Mouse (Mus musculus) Patski (cell line): Measurements from ENCODE around the gene Fam229a. TPM values are rescaled to one million over a fixed set of nuclear protein-coding genes. Genes with fewer than 3 reads are reported as not detected.

Experiments used
- ATAC-seq: fragments of 100-300 bp; one replicate; pipeline ENCODE4 v1.8.0; 2021
- CTCF ChIA-PET: fragments of 350-600 bp; sonication (Branson Sonifier 250); formaldehyde crosslinking; loops from one replicate; lab custom pipeline; 2022; ENCODE audit warnings: inconsistent platforms; lab: Charles Lee
- POLR2A ChIA-PET: fragments of 350-600 bp; sonication (Branson Sonifier 250); formaldehyde crosslinking; loops from one replicate; lab custom pipeline; 2022; ENCODE audit warnings: antibody characterized with exemption, inconsistent platforms; lab: Charles Lee
- DNase-seq: peaks from one replicate; pipeline ENCODE4 v3.0.0-alpha.2; 2011; ENCODE audit warnings: low read depth, low spot score
- H3K27me3 ChIP-seq: fragments of 371-371 bp; one replicate; pipeline ENCODE4 v1.5.1; 2021
- CTCF ChIP-seq: fragments of 100-300 bp; IDR thresholded peaks from one replicate; pipeline ENCODE4 v1.5.1; 2021
- in situ Hi-C: fragments of 300-500 bp; cut with MboI; formaldehyde crosslinking; loops from 3 replicates; pipeline ENCODE4 v1.11.1; 2018; ENCODE audit warnings: low pct_unique_long_range_greater_than_20kb, mixed read lengths
- polyA plus RNA-seq: library from polyadenylated mRNA; unstranded; gene quantifications from one replicate; pipeline ENCODE4 v1.2.3, GENCODE M21; 2021

Fam229a gene
- polyA plus RNA-seq, 1 experiment from 2014 or later, result not detected

DNA sequence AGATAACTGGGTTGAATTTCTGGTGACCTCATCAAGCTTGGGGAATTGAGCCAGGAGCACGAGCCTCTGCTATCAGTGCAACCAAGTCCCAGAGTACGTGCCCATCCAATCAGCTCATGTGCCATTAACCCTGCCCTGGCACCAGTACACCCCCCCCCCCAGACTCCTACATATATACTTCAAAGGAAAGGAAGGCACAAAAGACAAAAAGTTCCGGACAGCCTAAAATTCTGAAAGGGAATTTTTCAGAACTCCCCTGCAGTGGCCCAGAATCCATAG is 17.2 kb downstream of the Fam229a start:
- in situ Hi-C loops, result no loop called here
- DNase-seq (no peak), ATAC-seq (no peak)
- no peak for TF ChIP-seq CTCF
- H3K27me3 ChIP-seq, result no peaks in the 10 kb centered on the region
- POLR2A ChIA-PET, result no interaction called here
- CTCF ChIA-PET, result no interaction called here

DNA sequence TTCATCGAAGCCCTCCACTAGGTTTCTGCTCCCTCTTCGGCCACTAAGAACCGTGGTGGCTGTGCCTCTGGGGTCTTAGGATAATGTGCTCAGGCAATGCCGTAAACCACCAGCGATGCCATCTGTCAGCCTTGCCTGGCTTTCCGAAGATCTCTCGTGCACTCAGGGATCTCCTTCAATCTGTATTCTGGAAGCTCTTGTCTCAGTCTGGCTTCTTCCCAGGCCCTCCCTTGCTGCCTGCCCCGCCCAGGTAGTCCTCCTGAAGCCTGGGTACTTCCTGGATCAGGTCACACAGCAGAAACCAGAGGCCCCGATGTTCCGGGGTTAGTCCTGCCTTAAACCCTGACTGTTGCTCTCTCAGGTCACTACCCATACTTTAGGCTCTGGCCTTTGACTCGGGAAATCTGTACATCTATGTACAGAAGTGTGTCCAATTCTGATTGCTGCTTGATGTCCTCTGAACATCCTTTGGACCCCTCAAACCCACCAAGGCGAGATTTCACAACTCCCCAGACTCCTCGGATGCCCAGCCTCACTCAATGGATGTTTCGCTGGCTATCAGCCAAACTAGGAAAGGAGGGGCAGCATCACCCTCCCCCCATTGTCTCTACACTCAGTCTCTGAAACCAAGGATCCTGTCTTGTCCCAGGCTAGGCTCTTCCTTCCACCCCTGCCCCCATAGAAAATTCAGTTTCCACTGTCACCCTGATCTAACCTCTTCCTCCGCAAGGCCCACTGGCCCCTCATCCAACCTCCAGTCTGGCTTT is 18.0 kb downstream of the Fam229a start:
- ChIA-PET POLR2A (no interaction called here), CTCF (no interaction called here)
- DNase-seq, result no peak
- ATAC-seq, result no peak
- in situ Hi-C loops, result no loop called here
- no peak for TF ChIP-seq CTCF
- no peaks in the 10 kb centered on the region for H3K27me3 ChIP-seq

DNA sequence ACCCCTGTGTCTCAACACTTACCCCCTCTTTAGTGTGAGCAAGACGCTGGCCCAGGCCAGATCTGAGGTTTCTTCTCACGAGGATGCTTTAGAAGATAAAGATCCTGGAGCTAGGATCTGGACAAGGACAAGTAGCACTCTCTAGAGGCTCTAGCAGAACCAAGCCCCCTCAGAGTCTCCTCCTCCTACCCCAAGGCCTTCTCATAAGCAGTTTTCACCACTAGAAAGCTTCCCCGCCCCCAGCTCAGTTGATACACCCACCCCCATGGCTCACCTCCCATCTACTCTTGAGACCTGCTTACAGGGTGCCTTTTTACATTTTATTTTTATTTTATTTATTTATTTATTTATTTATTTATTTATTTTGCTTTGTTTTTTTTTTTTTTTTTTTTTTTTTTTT is 18.7 kb downstream of the Fam229a start:
- no peaks in the 10 kb centered on the region for H3K27me3 ChIP-seq
- CTCF ChIA-PET, result no interaction called here
- no peak for DNase-seq
- no peak for ATAC-seq
- TF ChIP-seq CTCF, result no peak
- in situ Hi-C loops, result no loop called here
- POLR2A ChIA-PET, result no interaction called here

DNA sequence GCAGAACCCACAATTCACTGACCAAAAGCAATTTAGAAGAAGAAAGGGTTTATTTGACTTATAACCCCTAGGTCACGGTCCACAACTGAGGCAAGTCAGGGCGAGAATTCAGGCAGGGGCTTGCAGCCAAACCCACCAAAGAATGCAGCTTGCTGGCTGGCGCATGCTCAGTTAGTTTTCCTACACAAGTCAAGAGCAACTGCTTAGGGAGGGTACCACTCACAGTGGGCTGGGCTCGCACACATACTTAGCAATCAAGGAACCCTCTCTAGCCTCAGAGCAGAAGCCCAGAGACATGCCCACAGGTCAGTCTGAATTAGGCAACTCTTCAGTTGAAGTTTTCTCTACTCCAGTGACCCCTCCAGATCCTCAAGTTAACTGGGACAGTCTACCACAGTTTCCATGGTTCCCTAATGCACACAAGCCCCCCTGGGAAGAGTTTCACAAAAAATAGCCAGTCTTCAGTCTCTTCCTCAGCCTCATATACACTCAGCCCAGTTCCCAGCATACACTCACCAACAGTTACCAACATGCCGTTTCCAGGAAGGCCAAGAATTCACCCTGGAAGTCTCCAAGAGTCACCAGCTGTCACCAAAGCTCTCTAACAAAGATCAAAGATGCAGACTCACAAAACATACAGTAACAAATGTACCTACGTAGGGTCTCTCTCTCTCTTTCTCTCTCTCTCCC is 19.9 kb downstream of the Fam229a start:
- ATAC-seq (no peak), DNase-seq (no peak)
- ChIA-PET POLR2A (no interaction called here), CTCF (no interaction called here)
- no peak for TF ChIP-seq CTCF
- in situ Hi-C loops, result no loop called here
- no peaks in the 10 kb centered on the region for H3K27me3 ChIP-seq

DNA sequence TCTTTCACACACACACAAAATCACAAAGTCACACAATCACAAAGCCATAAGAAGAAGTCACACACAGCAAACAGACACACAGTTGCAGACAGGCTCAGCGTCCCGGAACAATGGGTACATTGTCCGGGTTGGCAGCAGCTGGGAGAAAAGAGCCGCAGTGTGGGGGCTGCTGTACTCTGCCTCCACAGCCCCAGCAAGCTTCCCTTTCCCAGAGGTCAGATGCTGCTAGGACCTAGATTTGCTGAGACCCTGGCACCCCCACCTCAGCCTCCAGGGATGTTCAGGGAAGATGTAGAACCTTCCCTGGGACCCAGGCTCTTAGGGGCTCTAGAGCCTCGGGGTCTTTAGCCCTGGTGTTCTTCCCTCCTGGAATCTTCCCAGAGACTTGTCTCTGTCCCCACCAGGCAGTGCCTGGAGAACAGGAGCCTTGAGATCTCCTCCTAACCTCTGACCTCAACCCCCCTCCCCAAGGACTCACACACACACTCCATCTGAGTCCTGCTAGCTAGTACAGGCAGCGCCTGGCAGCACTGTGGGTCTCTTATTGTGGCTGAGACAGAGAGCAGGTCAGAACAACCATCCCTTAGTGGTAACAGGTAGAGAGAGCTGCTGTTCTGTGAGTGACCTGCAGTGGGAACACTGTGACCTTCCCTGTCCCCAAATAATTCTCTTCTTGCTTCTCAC is 20.6 kb downstream of the Fam229a start:
- in situ Hi-C loops, result no loop called here
- DNase-seq (no peak), ATAC-seq (no peak)
- H3K27me3 ChIP-seq, result no peaks in the 10 kb centered on the region
- POLR2A ChIA-PET, result no interaction called here
- CTCF ChIA-PET, result no interaction called here
- no peak for TF ChIP-seq CTCF

GRCm38 (mm10) chr4:129513086-129513767 is 22.2 kb downstream of the Fam229a start, which contains the start of gene Marcksl1:
Gene Marcksl1, plus strand, starts transcription at chr4:129513581.
- ATAC-seq, result peak; percentile 65
- no peak for DNase-seq
- no peaks in the 10 kb centered on the region for H3K27me3 ChIP-seq
- TF ChIP-seq CTCF, result no peak
- in situ Hi-C loops, result no loop called here
- ChIA-PET POLR2A (interaction anchor here (1.9 kb wide), 1 partner anchor 51 kb away, joined by 5 read pairs; the partner anchor contains the start of gene Bsdc1), CTCF (no interaction called here)

- DNase-seq (no peak), ATAC-seq (peak; percentile 14)
- in situ Hi-C loops, result no loop called here
- ChIA-PET POLR2A (interaction anchor here (1.9 kb wide), 1 partner anchor 52 kb away, joined by 5 read pairs; the partner anchor contains the start of gene Bsdc1), CTCF (no interaction called here)
- no peaks in the 10 kb centered on the region for H3K27me3 ChIP-seq
- TF ChIP-seq CTCF, result no peak
These were observed 22.9 kb downstream of the Fam229a start for GRCm38 (mm10) chr4:129513891-129514290.

DNA sequence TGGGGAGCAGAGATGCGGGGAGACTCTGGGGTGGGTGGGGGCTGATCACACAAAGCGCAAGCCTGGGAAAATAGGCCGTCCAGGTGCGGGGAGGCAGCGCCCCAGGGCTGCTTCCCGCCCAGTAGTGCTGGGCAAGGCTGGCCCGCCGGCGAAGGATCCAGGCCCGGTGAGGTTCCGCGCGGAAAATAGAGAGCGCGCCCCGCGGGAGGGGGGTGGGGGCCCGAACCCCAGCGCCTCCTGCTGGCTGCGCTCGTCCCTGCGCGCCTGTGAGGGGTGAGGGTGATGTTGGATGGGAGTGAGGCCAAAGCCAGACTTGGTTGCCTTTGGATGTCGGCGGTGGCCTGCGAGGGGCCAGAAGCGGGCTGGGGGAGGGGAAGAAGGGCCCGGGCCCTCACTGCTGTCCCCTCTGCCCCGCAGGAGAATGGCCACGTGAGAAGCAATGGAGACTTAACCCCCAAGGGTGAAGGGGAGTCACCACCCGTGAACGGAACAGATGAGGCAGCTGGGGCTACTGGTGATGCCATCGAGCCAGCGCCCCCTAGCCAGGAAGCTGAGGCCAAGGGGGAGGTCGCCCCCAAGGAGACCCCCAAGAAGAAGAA is 23.4 kb downstream of the Fam229a start:
- ATAC-seq, result peak; percentile 68
- in situ Hi-C loops, result no loop called here
- no peaks in the 10 kb centered on the region for H3K27me3 ChIP-seq
- ChIA-PET POLR2A (no interaction called here), CTCF (no interaction called here)
- TF ChIP-seq CTCF, result no peak
- no peak for DNase-seq

DNA sequence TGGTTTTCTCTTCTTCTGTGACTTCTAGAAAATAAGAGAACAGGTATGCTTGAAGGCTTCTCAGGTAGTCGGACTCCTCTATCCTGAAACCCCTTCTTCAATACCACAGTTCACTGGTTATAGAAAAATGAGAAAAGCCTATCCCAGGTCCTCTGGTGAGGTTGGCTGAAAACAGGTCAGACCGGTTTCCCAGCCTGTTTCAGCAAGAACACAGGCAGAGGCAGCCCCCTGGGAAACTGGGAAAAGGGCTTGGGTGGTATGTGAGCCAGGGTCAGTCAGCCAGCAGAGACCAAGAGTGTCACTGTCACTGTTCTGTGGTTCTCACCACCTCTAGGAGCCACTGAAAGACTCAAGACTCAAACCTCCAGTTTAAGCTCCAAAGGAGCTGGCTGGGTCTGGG is 25.9 kb downstream of the Fam229a start:
- POLR2A ChIA-PET, result no interaction called here
- no peak for TF ChIP-seq CTCF
- ATAC-seq, result no peak
- CTCF ChIA-PET, result interaction anchor here (1.8 kb wide), 1 partner anchor 11 kb away, joined by 3 read pairs; no protein-coding TSS in a partner anchor
- no peak for DNase-seq
- in situ Hi-C loops, result no loop called here
- no peaks in the 10 kb centered on the region for H3K27me3 ChIP-seq

- no peak for ATAC-seq
- in situ Hi-C loops, result no loop called here
- POLR2A ChIA-PET, result no interaction called here
- TF ChIP-seq CTCF, result no peak
- H3K27me3 ChIP-seq, result no peaks in the 10 kb centered on the region
- CTCF ChIA-PET, result interaction anchor here (1.8 kb wide), 1 partner anchor 9 kb away, joined by 3 read pairs; no protein-coding TSS in a partner anchor
- DNase-seq, result no peak
These were observed 27.5 kb downstream of the Fam229a start for GRCm38 (mm10) chr4:129518519-129518918.
